20 mouse cellular contexts compared by ENCODE assay signal in genomic region chr13:74145983-74146622, GRCm38 (mm10). TPM values are rescaled to one million over a fixed set of nuclear protein-coding genes. Genes with fewer than 3 reads are reported as not detected.
A peak's percentile ranks its signal among the peaks of the same experiment; 100 is the strongest.
DNase-seq lines count a peak whose midpoint lies in the region; ATAC-seq lines count a peak whose summit lies in the region.
"Had no signal": no experiment of that assay in that cellular context is flagged by ENCODE, and none has a peak within 500 bp of the region (broad histone marks: within the 10 kb centered on the region; RNA-seq: fewer than 3 reads in every experiment).

No protein-coding gene starts in this region.

- no peaks in the 10 kb centered on the region for H3K9me3 ChIP-seq in hindbrain, embryonic 13.5 days
- no peaks in the 10 kb centered on the region for H3K9me3 ChIP-seq in hindbrain, embryonic 11.5 days (ENCODE audit: control insufficient read depth, low read length)
- H3K9me3 ChIP-seq: embryonic facial prominence, embryonic 10.5 days; heart, embryonic 15.5 days; kidney, embryonic 15.5 days; midbrain, embryonic 10.5 days had no signal

- no peak overlapping the region for H3K9ac ChIP-seq in hindbrain, embryonic 13.5 days
- no peak overlapping the region for H3K9ac ChIP-seq in hindbrain, embryonic 11.5 days (ENCODE audit: low read depth, low read length)
- H3K9ac ChIP-seq: forebrain, postnatal 0 days; heart, embryonic 15.5 days; kidney, embryonic 15.5 days had no signal

- no peaks in the 10 kb centered on the region for H3K36me3 ChIP-seq in hindbrain, embryonic 13.5 days
- H3K36me3 ChIP-seq in hindbrain, embryonic 11.5 days (ENCODE audit: control insufficient read depth, insufficient read depth, low read length) = no peaks in the 10 kb centered on the region
- H3K36me3 ChIP-seq: embryonic facial prominence, embryonic 10.5 days; heart, embryonic 15.5 days; kidney, embryonic 15.5 days; midbrain, embryonic 10.5 days had no signal

- H3K27ac ChIP-seq in hindbrain, embryonic 13.5 days = no peak overlapping the region
- H3K27ac ChIP-seq in hindbrain, embryonic 11.5 days (ENCODE audit: low read depth, low read length) = no peak overlapping the region
- H3K27ac ChIP-seq: embryonic facial prominence, embryonic 10.5 days; heart, adult 2 months; heart, embryonic 15.5 days; kidney, embryonic 15.5 days; midbrain, embryonic 10.5 days had no signal

- DNase-seq in hindbrain, embryonic 11.5 days (ENCODE audit: low spot score) = no peak
- DNase-seq in Muller cell, postnatal 12 days (ENCODE audit: inconsistent ontology term) = peak; percentile 10
- peak; percentile 68 to 69 for DNase-seq in cerebellum, adult 18-20 months
- peak; percentile 74 to 75 for DNase-seq in cerebellum, postnatal 36 days
- DNase-seq in lung, postnatal 10 days = no peak
- DNase-seq in adrenal gland, postnatal 14 days = no peak
- DNase-seq: adrenal gland, postnatal 10 days; forebrain, postnatal 0 days; heart, adult 2 months; lung, adult 18-20 months; lung, postnatal 4 days; spleen, adult 18-20 months; thymus, adult 18-20 months had no signal

- no peak overlapping the region for H3K4me2 ChIP-seq in hindbrain, embryonic 13.5 days
- H3K4me2 ChIP-seq in hindbrain, embryonic 11.5 days (replicated peaks; ENCODE audit: low read depth, low read length) = no peak overlapping the region
- H3K4me2 ChIP-seq: heart, embryonic 15.5 days; kidney, embryonic 15.5 days had no signal

- WGBS in hindbrain, embryonic 13.5 days = 81% methylated on average over 3 of the region's 3 CpGs
- 95% methylated on average over 3 of the region's 3 CpGs for WGBS in hindbrain, embryonic 11.5 days

- no peaks in the 10 kb centered on the region for H3K27me3 ChIP-seq in hindbrain, embryonic 13.5 days
- H3K27me3 ChIP-seq in hindbrain, embryonic 11.5 days (ENCODE audit: control insufficient read depth, insufficient read depth, low read length) = no peaks in the 10 kb centered on the region
- H3K27me3 ChIP-seq: heart, embryonic 15.5 days; kidney, embryonic 15.5 days had no signal

- H3K4me3 ChIP-seq in hindbrain, embryonic 13.5 days = no peak overlapping the region
- no peak overlapping the region for H3K4me3 ChIP-seq in hindbrain, embryonic 11.5 days (ENCODE audit: low read depth, low read length)
- H3K4me3 ChIP-seq: embryonic facial prominence, embryonic 10.5 days; heart, adult 2 months; heart, embryonic 15.5 days; kidney, embryonic 15.5 days; midbrain, embryonic 10.5 days had no signal

- no peaks in the 10 kb centered on the region for H3K4me1 ChIP-seq in hindbrain, embryonic 13.5 days (replicated peaks)
- no peaks in the 10 kb centered on the region for H3K4me1 ChIP-seq in hindbrain, embryonic 11.5 days (replicated peaks; ENCODE audit: control insufficient read depth, insufficient read depth, low read length)
- H3K4me1 ChIP-seq: embryonic facial prominence, embryonic 10.5 days; midbrain, embryonic 10.5 days had no signal

- ATAC-seq in hindbrain, embryonic 13.5 days (ENCODE audit: low FRiP score) = peak; percentile 43; the same call in 1 of the 2 replicates
- no peak for ATAC-seq in hindbrain, embryonic 11.5 days (ENCODE audit: low FRiP score)
- ATAC-seq in monocyte, adult 5-6 weeks (replicated peaks; ENCODE audit: insufficient number of reproducible peaks, low FRiP score, low TSS enrichment, poor library complexity, severe bottlenecking) = no peak
- ATAC-seq: forebrain, postnatal 0 days had no signal

RNA-seq across cellular contexts. Expression of gene Slc9a3, which starts 24.8 kb away (rescaled TPM):
- polyA plus RNA-seq in hindbrain, embryonic 13.5 days (2015; fragmentation: Nextera tagmentation; extraction: Ambion mirVana) = 0.04 TPM in 2 replicates
- polyA plus RNA-seq in hindbrain, embryonic 11.5 days (2014; fragmentation: Nextera tagmentation; extraction: Ambion mirVana) = not detected in 2 replicates
- total RNA-seq in adrenal gland, postnatal 14 days (2021) = 0.37 TPM in 1 of 2 replicates, not detected in the other
- total RNA-seq in monocyte, adult 5-6 weeks (2017) = not detected in 3 replicates
- polyA plus RNA-seq: midbrain, embryonic 10.5 days; stomach, embryonic 14.5 days had no signal

Comparison
In these comparisons a context has a peak if more than half of its experiments do, and no peak if none do; other contexts are left out.
1. DNase-seq: peak in Muller cell, postnatal 12 days (single experiment), cerebellum, adult 18-20 months (2 of 2) and cerebellum, postnatal 36 days (2 of 2); none in hindbrain, embryonic 11.5 days (single experiment), lung, postnatal 10 days (single experiment) and adrenal gland, postnatal 14 days (single experiment).